Mouse (Mus musculus): ENCODE measurements around the gene Soga1.

Soga1 gene

DNA sequence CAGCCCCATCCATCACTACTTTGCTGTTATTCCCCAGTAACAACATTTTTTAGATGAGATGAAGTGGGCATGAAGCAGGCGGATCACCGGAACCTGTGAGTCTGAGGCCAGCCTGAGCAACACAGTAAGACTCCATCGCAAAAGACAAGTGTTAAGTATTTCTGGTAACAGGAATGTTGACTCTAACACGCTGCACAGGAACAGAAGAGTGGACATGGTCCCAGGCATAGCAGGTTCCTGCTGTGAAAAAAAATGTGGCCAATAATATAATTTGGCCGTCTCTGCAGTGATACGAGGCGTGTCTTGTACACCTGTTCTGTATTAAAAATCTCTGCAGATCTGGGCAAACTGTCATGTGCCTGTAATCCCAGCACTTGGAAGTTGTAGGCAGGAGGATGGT, 43.7 kb downstream of the Soga1 start:
- DNase-seq: peak; percentile 76 to 85

DNA sequence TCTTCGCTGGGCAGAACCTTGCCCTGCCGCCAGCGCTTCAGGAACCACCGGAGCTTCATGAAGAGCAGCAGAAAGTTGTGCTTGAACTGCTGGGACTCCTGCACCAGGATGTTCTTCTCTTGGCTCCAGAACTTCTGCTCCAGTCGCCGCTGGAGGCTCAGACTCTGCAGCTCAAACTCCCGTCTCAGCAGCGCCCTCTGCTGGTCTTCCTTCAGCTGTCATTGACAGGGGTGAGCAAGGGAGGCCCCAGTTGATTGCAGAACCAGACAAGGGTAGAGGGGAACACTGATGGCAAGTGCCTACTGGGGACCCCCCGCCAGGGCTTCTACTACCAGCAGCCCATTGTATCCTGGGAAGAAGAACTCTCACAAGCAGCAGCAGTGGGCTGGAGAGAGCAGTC, 48.2 kb downstream of the Soga1 start:
- peak; percentile 95 to 97 for DNase-seq

DNA sequence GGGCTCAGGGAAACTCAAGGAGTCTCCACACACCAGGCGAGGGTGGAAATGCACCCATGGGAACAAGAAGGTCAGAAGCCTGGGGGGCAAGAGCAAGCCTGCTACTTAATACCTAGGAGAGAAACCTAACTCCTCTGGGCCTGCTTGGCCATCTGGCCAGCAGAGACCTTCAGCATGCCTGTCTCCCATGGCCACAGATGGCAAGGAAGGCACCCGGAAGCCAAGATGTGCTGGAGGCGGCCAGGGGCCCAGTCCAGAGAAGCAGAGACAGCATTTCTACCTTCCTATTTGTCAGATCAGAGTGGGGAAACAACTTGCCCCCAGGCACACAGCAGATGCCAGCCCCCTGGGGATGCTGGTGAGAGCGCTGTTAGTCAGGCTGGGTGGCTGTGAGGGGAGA, 50.8 kb downstream of the Soga1 start:
- peak in 1 of 2 experiments; percentile 50 for DNase-seq

DNA sequence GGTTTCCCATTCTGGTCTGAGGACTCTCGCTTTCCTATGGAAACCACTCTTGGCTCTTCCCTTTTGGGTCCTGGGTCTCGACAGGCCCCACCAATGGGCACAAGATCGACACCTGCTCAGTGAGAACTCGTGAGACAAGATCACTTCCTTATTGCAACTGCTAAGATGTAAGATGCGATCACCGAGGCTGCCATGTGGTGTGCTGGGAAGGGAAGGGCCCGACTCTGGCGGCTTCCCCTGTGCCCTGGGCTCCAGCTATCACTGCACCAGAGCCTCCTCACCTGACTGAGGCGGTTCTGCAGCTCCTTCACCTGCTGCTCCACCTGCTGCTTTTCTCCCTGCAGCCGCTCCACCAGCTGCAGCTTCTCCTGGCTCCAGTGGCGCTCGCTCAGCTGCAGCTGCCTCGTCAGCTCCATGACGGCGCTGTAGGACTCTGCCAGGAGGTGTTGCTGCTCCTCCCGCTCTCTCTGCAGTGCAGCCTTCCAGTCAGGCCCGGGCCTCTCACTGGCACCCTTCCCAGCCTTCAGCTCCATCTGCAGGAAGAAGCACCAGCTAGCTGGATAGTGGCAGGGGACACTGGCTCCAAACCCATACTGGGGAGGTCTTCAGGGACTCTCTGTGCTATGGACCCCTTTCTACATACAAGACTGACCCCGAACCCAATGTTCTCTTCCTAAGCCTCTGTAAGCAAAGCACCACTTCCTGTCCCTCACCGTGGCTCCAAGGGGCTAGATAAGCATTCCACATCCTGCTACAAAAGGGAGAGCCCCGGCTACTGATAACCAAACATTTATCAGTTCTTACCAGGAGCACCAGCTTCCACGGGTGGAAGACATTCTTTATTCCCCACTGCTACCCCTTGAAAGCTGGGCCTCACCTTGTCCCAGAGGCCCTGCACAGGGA, 51.7 kb downstream of the Soga1 start:
- DNase-seq: peak; percentile 74 to 83

DNA sequence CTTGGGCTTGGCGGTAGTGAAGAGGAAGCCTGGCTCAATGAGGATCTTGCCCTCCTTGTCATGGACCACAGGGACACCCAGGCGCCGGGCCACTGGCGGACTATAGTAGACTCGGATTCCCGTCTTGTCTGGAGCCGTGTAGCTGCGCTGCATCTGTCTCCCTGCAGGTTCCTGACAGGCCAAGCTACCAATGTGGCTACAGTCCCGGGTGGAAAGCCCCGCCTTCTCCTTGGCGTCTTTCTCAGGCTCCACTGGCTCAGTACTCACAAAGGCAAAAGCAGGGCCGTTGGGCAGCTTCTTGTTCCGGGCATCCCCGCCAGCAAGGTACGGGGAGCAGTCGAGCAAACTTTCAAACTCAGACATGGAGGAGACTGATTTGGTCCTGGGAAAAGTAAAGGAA, 57.9 kb downstream of the Soga1 start:
- DNase-seq: no peak

DNA sequence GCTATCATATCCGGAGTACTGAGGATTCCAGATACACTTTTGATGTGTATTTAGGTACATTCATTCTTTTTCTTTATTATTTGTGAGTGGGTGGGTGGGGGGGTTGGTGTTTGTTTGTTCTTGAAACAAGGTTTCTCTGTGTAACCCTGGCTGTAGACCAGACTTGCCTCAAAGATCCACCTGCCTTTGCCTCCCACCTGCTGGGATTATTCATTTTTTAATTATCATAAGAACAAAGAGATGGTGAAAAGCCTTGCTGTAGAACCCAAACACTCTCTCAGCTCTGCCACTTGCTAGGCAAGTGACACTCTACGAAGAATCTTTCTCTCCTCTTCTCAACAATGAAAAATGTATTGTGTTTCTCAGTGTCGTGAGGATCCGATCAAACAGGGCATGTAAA, 59.8 kb downstream of the Soga1 start:
- no peak for DNase-seq

DNA sequence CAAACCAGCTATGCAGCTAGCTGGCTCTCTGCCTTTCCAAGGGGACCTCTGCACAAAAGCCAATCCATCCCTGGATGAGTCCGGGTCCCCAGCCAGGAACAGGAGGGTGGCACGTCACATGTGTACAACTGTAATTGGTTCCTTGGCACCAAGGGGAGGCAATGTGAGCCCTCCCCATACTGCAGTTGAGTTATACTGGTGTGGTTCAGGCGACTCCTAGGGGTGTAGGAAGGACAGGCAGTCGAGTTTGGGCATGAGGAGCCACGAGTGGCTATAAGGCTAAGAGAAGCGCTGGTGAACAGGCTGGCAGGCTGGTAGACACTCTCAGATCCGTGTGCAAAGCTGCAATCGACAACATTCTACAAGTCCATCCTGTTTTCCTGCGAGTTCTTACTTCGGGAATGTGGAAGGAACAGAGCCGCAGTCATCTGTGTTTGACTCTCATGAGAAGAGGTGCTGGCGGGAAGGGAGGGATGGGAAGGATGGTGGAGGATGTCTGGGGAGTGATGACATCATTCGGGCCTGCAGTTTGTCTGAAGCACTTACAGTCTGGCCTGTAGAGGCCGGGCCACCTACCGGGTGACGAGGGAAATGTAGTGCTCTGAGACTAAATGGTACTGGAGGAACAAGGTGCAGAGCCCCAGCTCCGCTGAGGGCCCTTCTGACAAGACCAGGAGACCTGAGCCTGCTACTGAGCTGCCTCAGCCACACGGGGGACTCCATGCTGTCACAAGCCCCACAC, 62.4 kb downstream of the Soga1 start:
- DNase-seq: peak in 1 of 2 experiments; percentile 48

DNA sequence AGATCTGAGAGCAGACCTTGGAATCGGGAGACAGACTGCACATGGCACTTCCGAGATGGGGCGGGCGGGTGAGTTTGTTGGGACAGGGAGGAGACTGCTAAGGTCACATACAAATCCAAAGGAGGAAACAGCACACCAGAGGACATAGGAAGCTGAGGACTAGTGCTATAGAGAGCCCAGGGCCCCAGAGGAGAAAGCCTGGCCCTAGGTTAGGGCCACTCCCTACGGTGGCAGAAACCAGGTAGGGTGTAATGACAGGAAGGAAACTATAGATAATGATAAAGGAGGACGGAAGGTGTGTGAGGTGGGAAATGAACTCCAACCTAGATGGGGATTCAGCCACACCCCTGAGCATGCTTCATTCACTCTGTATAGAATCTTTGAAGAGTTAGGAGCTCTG, 66.7 kb downstream of the Soga1 start:
- DNase-seq: no peak

DNA sequence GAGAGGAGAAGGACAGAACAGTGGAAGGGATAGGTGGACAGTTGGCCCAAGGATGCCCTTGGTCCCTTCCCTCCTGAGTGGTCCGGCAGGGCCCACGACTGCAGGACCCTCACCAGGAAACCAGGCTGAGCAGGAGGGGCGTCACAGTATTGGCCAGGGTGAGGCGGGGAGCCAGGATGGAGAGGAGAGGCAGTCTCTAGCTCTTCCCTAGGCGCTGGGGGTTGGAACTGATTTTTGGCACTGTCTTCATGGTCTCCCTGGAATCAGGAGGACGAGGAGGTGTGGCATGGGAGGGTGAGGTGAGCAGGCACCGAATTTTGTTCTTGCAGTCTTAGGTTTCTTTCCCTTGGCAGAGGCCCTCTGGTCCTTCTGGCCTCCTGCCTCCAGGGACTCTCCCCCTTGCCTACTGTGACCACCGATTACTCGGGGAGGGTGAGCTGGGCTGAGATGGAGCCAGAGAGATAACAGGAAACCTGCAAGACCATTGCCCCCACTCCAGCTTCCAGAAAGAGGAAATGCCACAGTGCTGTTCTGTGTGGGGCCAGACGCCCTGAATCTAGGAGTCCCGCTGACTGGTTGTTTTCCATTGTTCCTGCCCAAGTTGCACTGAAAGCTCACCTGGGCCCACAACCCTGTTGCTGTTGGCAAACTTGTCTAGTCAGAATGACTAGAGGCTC, 68.3 kb downstream of the Soga1 start:
- peak; percentile 60 to 65 for DNase-seq

DNA sequence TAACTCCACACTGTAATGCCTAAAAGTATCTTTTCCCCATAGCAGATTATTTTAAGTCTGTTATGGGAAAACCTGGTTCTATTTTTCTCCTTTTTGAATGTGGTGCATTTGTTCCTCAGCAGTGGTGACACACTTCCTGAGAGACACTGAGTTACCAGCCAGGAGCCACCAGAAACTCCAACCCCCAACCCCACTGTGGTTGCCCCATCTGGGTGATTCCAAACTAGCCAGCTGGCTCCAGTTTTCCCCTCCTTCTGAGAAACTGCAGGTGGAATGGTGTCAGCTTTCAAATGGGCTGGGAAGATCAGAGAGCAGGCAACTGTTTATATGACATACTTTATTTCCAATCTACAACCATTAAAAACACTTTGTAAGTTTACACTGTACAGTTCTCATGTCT, 68.9 kb downstream of the Soga1 start:
- DNase-seq: peak; percentile 64 to 68

DNA sequence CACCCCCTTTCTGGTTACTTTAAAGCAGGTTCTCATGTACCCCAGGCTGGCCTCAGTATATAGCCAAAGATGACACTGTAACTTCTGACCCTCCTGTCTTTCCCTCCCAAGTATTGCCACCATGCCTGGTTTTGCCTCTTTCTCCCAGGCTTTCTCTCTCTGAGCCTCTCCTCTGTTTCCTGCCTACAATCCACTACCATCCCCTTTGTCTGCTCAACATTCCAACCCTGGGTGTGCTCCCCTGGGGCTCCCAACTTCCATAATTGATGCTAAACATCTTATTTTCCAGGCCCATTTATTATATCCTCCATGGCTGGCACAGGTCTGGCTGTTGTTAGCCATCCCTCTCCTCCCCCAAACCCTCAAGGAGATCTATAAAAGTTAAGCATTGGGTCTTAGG, 70.5 kb downstream of the Soga1 start:
- DNase-seq: no peak

DNA sequence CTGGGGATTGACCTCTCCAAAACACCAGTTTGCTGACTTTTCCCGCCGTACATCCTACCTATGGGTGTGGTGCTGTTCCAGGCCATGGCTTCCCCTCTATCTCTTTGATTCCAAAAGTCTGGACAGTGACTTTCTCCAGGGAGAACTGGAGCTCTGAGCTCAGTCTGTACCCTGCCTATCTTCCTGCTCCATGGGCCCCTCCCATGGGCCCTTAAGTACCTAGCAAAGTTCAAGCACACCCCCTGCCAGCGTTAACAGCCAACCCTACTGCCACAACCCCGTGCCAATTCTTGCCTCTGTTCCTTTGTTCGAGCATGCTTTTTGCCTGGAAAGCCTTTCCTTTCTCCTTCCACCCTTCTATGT, 71.8 kb downstream of the Soga1 start:
- DNase-seq: no peak

DNA sequence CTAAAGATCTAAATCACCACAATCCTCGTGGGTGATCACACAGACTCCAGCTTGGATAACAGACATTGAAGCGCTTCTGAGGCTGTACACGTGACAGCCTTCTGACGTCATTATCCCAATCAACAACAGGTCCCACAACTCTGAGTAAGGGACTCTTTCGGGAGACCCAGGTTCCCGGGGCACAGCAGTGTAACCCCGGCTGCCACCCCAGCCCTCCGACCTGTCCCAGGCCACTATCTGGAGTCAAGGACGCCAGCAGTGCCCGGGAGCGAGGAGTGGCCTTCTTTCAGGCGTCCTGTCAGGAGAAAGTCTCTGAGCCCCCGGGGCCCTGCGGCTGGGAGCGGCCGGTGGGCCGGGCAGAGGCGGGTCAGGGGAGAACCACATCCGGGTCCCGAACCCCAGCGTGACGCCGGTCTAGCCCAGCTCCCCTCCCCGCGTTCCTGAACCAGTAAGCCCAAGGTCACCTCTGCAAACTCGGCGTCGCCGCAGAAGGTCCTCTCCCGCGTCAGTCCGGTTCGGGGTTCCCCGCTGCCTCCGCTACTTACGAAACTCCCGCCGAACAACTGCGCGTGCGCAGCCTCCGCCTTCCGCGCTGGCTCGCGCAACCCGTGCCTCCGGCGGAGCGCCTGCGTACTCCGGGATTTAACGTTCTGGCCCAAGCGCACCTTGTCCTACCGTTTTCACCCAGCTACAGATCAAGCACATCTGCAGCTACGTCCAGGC, 72.4 kb downstream of the Soga1 start, which contains the start of gene Dsn1:
Gene Dsn1 (minus strand): TSS at position 644 of the 723 bp plus-strand sequence.
- peak; percentile 92 to 94 for DNase-seq

DNA sequence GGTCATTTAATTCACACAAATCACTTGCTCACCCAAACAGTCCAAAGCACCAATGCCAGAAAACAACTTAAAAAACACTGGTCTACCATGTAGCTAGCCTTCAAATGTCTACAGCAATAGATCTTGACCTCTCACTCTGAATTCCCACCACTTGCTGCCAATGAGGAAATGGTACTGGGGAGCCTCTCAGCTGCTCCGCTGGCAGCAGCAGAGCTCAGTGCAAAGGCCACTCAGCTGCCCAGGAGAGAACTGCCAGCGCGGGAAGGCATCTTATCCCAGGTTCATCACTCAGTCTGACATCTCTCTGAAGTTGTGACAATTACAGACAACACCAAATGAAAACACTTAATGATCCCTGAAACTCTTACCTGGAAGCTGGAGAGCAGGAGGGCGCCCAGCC, 76.7 kb downstream of the Soga1 start:
- no peak for DNase-seq

DNA sequence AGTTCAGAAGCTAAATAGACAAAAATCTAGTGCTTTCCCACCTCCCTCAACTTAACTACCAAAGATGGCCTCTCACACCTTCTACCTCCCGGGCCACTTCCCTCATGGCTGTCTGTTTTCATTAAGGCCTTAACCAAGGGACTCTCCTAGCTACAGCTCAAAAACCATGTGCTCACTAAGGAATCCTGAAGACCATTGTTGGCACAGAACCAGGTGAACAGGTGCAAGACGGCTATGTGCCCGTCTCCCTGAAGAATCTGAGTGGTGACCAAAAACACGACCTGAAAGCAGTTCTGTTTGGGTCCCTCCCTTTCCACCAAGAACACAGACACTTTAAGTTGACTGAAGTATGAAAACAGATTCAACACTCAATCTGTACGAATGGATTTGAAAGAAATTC, 80.8 kb downstream of the Soga1 start:
- DNase-seq: peak; percentile 87 to 89

DNA sequence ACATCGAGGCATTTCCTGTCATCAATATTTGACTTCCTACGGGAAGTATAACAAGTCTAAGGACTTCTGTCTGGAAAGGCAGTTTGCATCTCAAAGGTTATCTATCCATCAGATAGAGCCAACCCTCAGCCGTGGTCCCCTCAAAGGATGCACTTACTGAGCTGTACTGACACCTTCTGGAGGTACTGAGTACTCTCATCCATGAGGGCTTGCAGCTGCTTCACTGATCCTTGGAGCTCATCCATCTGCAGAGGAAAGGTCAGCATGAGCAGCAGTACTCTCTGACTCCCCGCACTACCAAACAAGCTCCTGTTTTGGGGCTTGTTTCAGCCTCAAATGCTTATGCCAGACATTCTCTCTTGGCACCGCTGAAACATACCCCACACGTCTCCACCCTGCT, 82.5 kb downstream of the Soga1 start:
- peak; percentile 82 to 85 for DNase-seq

DNA sequence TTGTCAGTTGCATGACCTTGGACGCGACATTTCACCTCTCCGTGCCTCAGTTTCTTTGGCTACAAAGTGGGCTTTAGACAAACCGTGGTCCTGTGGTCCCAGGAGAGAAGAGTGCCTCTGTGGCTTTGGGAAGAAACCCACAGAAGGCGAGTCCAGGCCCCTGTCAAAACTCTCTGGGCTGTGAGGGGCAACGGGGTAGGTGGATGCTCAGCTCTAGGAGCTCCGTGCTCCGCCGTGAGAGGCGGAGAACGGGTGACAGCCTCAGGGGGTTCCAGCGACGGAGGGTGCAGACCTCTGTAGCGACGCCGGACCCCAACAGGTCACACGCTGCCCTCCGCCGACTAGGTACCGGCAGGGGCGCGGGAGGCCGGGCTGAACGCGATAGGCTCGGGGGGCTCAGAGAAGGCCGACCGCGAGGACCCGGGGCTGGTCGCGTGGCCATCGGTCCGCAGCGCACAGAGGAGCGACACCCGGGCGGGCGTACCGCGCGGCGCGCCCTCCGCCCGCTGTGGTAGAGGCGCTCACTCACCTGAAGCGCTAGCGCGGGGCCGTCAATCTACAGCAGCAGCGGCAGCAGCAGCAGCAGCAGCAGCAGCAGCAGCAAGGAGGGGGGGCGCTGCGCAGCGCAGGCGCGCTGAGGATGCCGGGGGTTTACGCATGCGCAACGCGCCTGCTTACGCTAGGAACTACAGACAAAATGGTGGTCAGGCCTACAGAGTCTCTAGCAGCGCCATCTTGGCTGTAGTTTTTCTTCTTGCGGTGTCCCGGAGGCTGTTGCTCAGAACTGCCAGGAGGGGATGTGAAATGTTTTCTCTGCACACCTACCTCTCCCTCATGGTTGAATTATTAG, 87.4 kb downstream of the Soga1 start, which contains the start of gene Ndrg3:
Gene Ndrg3 (minus strand): TSS at position 587 of the 850 bp plus-strand sequence.
- DNase-seq: peak; percentile 98

DNA sequence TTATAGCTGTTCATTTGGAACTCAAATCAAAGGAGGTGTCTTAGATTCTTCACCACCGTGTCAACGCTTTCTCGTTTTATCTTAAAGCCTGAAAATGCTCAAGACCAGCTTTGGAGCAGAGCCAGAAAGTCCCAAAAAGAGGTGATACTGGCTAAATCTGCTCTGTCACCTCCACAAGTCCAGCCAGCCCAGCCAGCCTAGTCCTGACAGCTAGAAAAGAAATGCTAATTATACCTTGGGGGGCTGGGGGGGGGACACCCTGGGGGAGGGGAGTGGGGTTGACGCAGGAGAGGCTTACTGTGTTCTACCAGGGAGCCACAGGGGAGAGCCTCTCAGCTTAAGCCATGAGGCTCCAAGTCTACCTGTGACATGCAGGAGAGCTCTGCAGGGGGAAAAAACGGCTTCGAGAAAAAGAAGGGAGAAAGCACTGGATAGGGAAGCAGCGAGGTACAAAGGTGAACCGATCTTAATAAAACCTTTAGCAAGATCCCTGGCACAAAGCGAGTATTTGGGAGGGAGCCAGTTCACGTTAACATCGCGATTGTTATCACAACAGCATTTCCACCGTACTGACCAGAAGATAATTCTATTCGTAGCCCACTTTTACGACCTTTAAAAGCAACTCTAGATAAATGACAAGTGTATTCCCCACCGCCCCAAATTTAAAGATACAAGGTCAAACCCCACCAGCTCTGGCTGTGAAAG, 88.2 kb downstream of the Soga1 start:
- DNase-seq: peak; percentile 50 to 72

DNA sequence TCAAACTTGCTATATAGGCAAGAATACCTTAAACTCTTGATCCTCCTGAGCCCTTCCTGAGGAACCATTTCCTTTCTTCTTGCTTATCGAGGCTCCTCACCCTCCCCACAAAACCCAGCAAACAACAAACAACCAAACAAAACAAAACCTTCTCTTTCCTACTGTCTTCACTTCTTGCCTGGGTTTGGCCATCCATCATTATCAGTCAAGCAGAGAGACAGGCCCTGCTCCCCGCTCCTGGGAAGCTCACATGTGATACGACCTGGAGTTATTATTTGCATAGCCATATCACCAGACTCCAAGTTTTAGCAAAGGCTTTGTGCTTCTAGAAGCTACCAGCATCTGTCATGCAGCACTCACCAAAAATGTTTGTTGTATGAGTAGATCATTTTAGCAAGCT, 91.7 kb downstream of the Soga1 start:
- DNase-seq: no peak

DNA sequence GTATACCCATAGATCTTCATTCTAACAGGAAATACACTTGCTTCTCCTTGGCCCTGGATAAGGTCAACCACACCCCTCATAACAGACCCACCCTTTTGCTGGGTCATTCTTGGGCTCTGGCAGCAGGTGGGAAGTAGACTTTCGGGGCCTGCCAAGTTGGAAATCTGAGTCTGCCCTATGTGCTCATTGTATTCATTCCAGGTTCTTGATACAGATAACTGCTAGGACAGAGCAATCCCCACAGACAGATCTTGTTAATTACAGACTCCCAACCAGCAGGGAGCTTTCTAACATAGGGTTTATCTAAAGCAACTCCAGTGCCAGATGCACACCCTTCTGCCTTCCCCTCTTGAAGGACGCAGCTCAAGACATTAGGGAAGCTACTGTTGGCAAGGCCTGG, 96.2 kb downstream of the Soga1 start:
- peak; percentile 25 to 34 for DNase-seq

DNA sequence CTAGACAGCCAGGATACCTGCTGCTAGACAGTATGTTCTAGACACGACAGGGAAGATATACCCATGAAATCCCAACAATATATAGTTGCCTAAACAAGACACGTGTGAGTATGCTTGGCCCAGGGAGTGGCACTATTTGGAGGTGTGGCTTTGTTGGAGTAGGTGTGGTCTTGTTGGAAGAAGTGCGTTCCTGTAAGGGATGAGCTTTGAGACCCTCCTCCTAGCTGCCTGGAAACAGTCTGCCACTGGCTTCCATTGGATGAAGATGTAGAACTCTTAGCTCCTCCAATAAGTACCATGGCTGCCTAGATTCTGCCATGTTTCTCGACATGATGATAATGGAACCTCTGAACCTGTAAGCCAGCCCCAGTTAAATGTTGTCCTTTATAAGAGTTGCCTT, 97.8 kb downstream of the Soga1 start:
- no peak for DNase-seq
